Mouse (Mus musculus) MEL (cell line): ENCODE measurements around the gene Fars2.

Source experiments
- CTCF ChIP-seq, 3 experiments: IDR thresholded peaks in 2 of 3; conservative IDR thresholded peaks in 1 of 3; 2 replicates each; pipeline ENCODE4 v1.5.1; 2011 to 2012; ENCODE audit warnings: low read length in 3 of 3, low read depth in 2 of 3, mild to moderate bottlenecking in 2 of 3, improper control_type of control experiment in 1 of 3, inconsistent platforms in 1 of 3, mixed read lengths in 1 of 3, moderate library complexity in 1 of 3; ENCODE audit not compliant: control insufficient read depth in 1 of 3, insufficient read depth in 1 of 3, poor library complexity in 1 of 3, severe bottlenecking in 1 of 3
- EP300 ChIP-seq, 2 experiments: IDR thresholded peaks; 2 replicates each; pipeline ENCODE4 v1.6.1; 2011; ENCODE audit warnings: improper control_type of control experiment in 2 of 2, low read length in 2 of 2, low read depth in 1 of 2, mild to moderate bottlenecking in 1 of 2
- GATA1 ChIP-seq: IDR thresholded peaks from 2 replicates; pipeline ENCODE4 v1.6.1; 2011; ENCODE audit warnings: low read depth, low read length, improper control_type of control experiment
- NELFE ChIP-seq: IDR thresholded peaks from 2 replicates; pipeline ENCODE4 v1.6.1; 2011; ENCODE audit warnings: low read depth, low read length, improper control_type of control experiment
- POLR2A ChIP-seq, 2 experiments: IDR thresholded peaks; 2 replicates each; pipeline ENCODE4 v1.6.1; 2011 to 2012; ENCODE audit warnings: low read length in 2 of 2, mild to moderate bottlenecking in 2 of 2, control low read depth in 1 of 2, improper control_type of control experiment in 1 of 2, low read depth in 1 of 2, moderate library complexity in 1 of 2; ENCODE audit not compliant: control insufficient read depth in 1 of 2, insufficient read depth in 1 of 2, poor library complexity in 1 of 2
- SIN3A ChIP-seq: IDR thresholded peaks from 2 replicates; pipeline ENCODE4 v1.6.1; 2012; ENCODE audit warnings: low read length, improper control_type of control experiment, inconsistent platforms
- USF2 ChIP-seq, 2 experiments: IDR thresholded peaks; 2 replicates each; pipeline ENCODE4 v1.6.1; 2011 to 2012; ENCODE audit warnings: improper control_type of control experiment in 2 of 2, low read length in 2 of 2, borderline replicate concordance in 1 of 2, inconsistent platforms in 1 of 2, low read depth in 1 of 2, mild to moderate bottlenecking in 1 of 2; ENCODE audit not compliant: insufficient read depth in 1 of 2

GRCm38 (mm10) chr13:36629154-36629553 lies 511.9 kb downstream of the Fars2 start:
- no peak for TF ChIP-seq CTCF (IDR thresholded peaks at IDR 0.05 in 2 of 3, conservative IDR thresholded peaks at IDR 0.05 in 1 of 3; ENCODE audit: control insufficient read depth in 1 of 3, insufficient read depth in 1 of 3, low read depth in 2 of 3, low read length in 3 of 3, poor library complexity in 1 of 3, severe bottlenecking in 1 of 3)
- TF ChIP-seq GATA1, result no peak
- no peak for TF ChIP-seq NELFE
- TF ChIP-seq POLR2A (IDR thresholded peaks at IDR 0.05; ENCODE audit: control insufficient read depth in 1 of 2, insufficient read depth in 1 of 2, low read depth in 1 of 2, low read length in 2 of 2, poor library complexity in 1 of 2), result no peak
- TF ChIP-seq USF2 (IDR thresholded peaks at IDR 0.05; ENCODE audit: borderline replicate concordance in 1 of 2, insufficient read depth in 1 of 2, low read depth in 1 of 2, low read length in 2 of 2), result no peak
- no peak for TF ChIP-seq EP300 (IDR thresholded peaks at IDR 0.05; ENCODE audit: low read depth in 1 of 2, low read length in 2 of 2)
- no peak for TF ChIP-seq SIN3A
